Mouse (Mus musculus): ENCODE data around the gene Trmt6. TPM values are rescaled to one million over a fixed set of nuclear protein-coding genes. Genes with fewer than 3 reads are reported as not detected.
A peak's percentile ranks its signal among the peaks of the same experiment; 100 is the strongest.

Gene Trmt6
- total and polyA plus RNA-seq, 3 experiments = 35.1 to 89.9 (median 77.6) TPM

DNA sequence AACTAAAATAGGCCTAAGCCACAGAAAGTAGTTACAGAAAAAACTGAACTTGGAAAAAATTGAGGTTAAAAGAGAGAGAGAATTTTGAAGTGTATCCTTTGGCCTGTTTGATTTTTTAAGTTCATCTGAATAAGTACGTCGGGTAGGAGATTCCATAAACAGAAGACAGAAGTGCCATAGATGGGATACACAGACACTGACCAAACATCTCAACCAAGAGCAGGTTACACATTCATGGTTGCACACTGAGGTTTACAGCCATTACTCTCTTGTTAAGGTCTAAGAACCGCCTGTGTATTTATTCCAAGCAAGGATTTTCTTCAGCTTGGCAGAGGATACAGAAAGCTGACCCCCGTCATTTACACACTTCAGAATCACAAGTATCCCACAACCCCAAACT, 34.9 kb downstream of the Trmt6 start, which contains the start of gene Chgb:
Gene Chgb, plus strand, starts transcription at position 301 of the 400 bp plus-strand sequence.
- no peaks in the 10 kb centered on the region for H3K9me3 ChIP-seq (replicated peaks; ENCODE audit: low read length)
- no peak within 1 kb of the TSS for H3K9ac ChIP-seq (ENCODE audit: insufficient read depth, low read depth)
- peaks cover 4 to 7% of the 10 kb centered on the region in 2 experiments for H3K4me1 ChIP-seq (ENCODE audit: control insufficient read depth in 1 of 2, insufficient read depth in 2 of 2)
- dilution Hi-C loops (cut with MboI; ENCODE audit: extremely low pct_ligation_motif_present, extremely low pct_unique_long_range_greater_than_20kb, low sequenced_read_pairs) = no loop called here
- peak within 1 kb of the TSS; percentile 80; the same call in 1 of the 2 replicates for H3K4me2 ChIP-seq (ENCODE audit: insufficient read depth, low read depth, poor library complexity, severe bottlenecking)
- H3K4me3 ChIP-seq (replicated peaks in 1 of 3; ENCODE audit: low read depth in 2 of 3, low read length in 2 of 3, poor library complexity in 1 of 3) = peak within 1 kb of the TSS in 1 of 3 experiments; percentile 17
- in situ Hi-C loops (cut with MboI; ENCODE audit: low pct_ligation_motif_present, low pct_unique_long_range_greater_than_20kb, low sequenced_read_pairs) = no loop called here
- peaks cover 5% of the 10 kb centered on the region for H3K27me3 ChIP-seq (replicated peaks)
- no peak for TF ChIP-seq TCF12 (IDR thresholded peaks at IDR 0.05; ENCODE audit: low read depth, low read length)
- no peak for TF ChIP-seq ETS1 (conservative IDR thresholded peaks at IDR 0.05; ENCODE audit: low read depth, low read length)
- TF ChIP-seq JUND (conservative IDR thresholded peaks at IDR 0.05; ENCODE audit: low read depth, low read length) = no peak
- TF ChIP-seq GABPA (IDR thresholded peaks at IDR 0.05; ENCODE audit: insufficient replicate concordance, low read depth, low read length) = no peak
- no peak for TF ChIP-seq MAX (IDR thresholded peaks at IDR 0.05; ENCODE audit: low read length)
- TF ChIP-seq NELFE (IDR thresholded peaks at IDR 0.05; ENCODE audit: low read depth, low read length) = no peak
- TF ChIP-seq ELF1 (IDR thresholded peaks at IDR 0.05; ENCODE audit: low read depth, low read length) = no peak
- no peak for TF ChIP-seq ZMIZ1 (IDR thresholded peaks at IDR 0.05; ENCODE audit: low read depth, low read length)
- TF ChIP-seq UBTF (IDR thresholded peaks at IDR 0.05; ENCODE audit: low read depth, low read length) = no peak
- no peak for TF ChIP-seq USF1 (IDR thresholded peaks at IDR 0.05; ENCODE audit: low read depth, low read length)
- TF ChIP-seq MAFK (IDR thresholded peaks at IDR 0.05; ENCODE audit: insufficient replicate concordance, low read length) = no peak
- no peak for TF ChIP-seq POLR2A (IDR thresholded peaks at IDR 0.05; ENCODE audit: low read depth, low read length)
- no peak for DNase-seq (ENCODE audit: extremely low read depth)
- H3K79me2 ChIP-seq (replicated peaks; ENCODE audit: control insufficient read depth, extremely low read depth, insufficient read depth, poor library complexity, severe bottlenecking) = no peaks in the 10 kb centered on the region
- no peaks in the 10 kb centered on the region for H3K36me3 ChIP-seq (replicated peaks in 1 of 2; ENCODE audit: control insufficient read depth in 1 of 2, insufficient read depth in 1 of 2, low read length in 1 of 2)
- H3K27ac ChIP-seq (ENCODE audit: insufficient read depth, low read depth) = no peak within 1 kb of the TSS

GRCm38 (mm10) chr2:132770822-132771221, 45.0 kb downstream of the Trmt6 start:
- no peaks in the 10 kb centered on the region for H3K79me2 ChIP-seq (replicated peaks; ENCODE audit: control insufficient read depth, extremely low read depth, insufficient read depth, poor library complexity, severe bottlenecking)
- no peak overlapping the region for H3K27ac ChIP-seq (ENCODE audit: insufficient read depth, low read depth)
- no peak overlapping the region for H3K9ac ChIP-seq (ENCODE audit: insufficient read depth, low read depth)
- no peak overlapping the region for H3K4me3 ChIP-seq (replicated peaks in 1 of 3; ENCODE audit: low read depth in 2 of 3, low read length in 2 of 3, poor library complexity in 1 of 3)
- H3K9me3 ChIP-seq (replicated peaks; ENCODE audit: low read length) = no peaks in the 10 kb centered on the region
- H3K4me1 ChIP-seq (ENCODE audit: control insufficient read depth in 1 of 2, insufficient read depth in 2 of 2) = no peaks in the 10 kb centered on the region
- no peaks in the 10 kb centered on the region for H3K36me3 ChIP-seq (replicated peaks in 1 of 2; ENCODE audit: control insufficient read depth in 1 of 2, insufficient read depth in 1 of 2, low read length in 1 of 2)
- no peak overlapping the region for H3K4me2 ChIP-seq (ENCODE audit: insufficient read depth, low read depth, poor library complexity, severe bottlenecking)
- dilution Hi-C loops (cut with MboI; ENCODE audit: extremely low pct_ligation_motif_present, extremely low pct_unique_long_range_greater_than_20kb, low sequenced_read_pairs) = no loop called here
- in situ Hi-C loops (cut with MboI; ENCODE audit: low pct_ligation_motif_present, low pct_unique_long_range_greater_than_20kb, low sequenced_read_pairs) = no loop called here
- H3K27me3 ChIP-seq (replicated peaks) = no peaks in the 10 kb centered on the region
- DNase-seq (ENCODE audit: extremely low read depth) = no peak
- TF ChIP-seq PAX5 (IDR thresholded peaks at IDR 0.05; ENCODE audit: low read length) (no peak), SIN3A (IDR thresholded peaks at IDR 0.05; ENCODE audit: low read length) (no peak), ZMIZ1 (IDR thresholded peaks at IDR 0.05; ENCODE audit: low read depth, low read length) (no peak), ZNF384 (IDR thresholded peaks at IDR 0.05; ENCODE audit: low read depth, low read length) (no peak), CHD2 (IDR thresholded peaks at IDR 0.05; ENCODE audit: low read length) (no peak), USF1 (IDR thresholded peaks at IDR 0.05; ENCODE audit: low read depth, low read length) (no peak), RAD21 (IDR thresholded peaks at IDR 0.05; ENCODE audit: low read depth, low read length) (no peak), NRF1 (IDR thresholded peaks at IDR 0.05; ENCODE audit: low read depth, low read length) (no peak), POLR2A (IDR thresholded peaks at IDR 0.05; ENCODE audit: low read depth, low read length) (no peak), JUN (IDR thresholded peaks at IDR 0.05; ENCODE audit: insufficient read depth, low read depth, low read length) (no peak)

Data from CH12.LX (cell line).